Mouse (Mus musculus): ENCODE data around the gene Gm7903.
"Not testable (repeated sequence)": the region's sequence is repeated elsewhere in the genome, so short reads cannot be mapped to it uniquely, and the experiment has no call there.

GRCm38 (mm10) chrX:135421824-135422223 lies 11.8 kb upstream of the Gm7903 start:
- TF ChIP-seq CTCF (IDR thresholded peaks at IDR 0.05; ENCODE audit: borderline replicate concordance, insufficient read depth, low read depth, low read length); POLR2A (IDR thresholded peaks at IDR 0.05; ENCODE audit: borderline replicate concordance, insufficient read depth, low read length): not testable (repeated sequence)
